Mouse (Mus musculus): ENCODE data around the gene Speer3.
"Not testable (repeated sequence)": the region's sequence is repeated elsewhere in the genome, so short reads cannot be mapped to it uniquely, and the experiment has no call there.

Gene Speer3

GRCm38 (mm10) chr5:13791319-13791718 lies at the start of gene Speer3:
Gene Speer3, plus strand, starts transcription at chr5:13791619.
- no peak for DNase-seq (ENCODE audit: low spot score)

DNA sequence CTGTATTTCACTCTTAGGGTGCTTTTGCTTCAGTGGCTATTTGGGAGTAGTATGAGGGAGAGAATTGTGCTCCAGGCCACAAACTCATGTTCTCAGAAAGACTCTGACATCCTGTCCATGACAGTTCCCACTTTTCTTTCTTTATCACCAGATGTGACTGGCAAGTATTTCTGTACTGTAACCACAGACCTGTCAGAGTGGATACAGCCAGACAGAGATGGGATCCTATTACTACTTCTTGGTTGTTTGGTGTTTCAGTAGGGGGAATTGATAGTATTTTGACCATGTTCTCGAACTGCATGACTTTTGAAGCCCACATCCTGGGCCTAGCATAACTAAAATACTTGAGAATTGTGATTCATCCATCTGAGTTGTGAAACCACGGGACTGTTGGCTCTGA lies 19.1 kb downstream of the Speer3 start:
- not testable (repeated sequence) for DNase-seq (ENCODE audit: low spot score)

DNA sequence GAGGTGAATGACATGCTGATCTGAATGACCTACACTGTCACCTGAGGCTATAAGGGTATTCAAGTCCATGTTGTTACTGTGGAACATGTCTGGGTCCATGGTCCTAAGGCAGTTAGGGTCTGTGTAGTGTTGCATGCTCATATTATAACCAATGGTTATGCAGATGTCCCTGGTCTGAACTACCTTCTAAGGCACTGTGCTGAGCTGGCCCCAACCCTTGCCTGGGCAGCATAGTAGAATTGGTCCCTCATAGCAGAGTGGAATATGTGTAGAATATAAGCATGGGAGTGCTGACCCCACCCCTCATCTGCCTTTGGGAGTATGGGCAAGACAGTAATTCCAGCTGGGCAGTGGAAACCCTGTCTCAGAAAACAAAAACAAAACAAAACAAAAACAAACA lies 33.7 kb downstream of the Speer3 start:
- DNase-seq (ENCODE audit: low spot score), result no peak

- DNase-seq (ENCODE audit: low spot score), result no peak
Observed at GRCm38 (mm10) chr5:13826708-13827107, 35.3 kb downstream of the Speer3 start.

DNA sequence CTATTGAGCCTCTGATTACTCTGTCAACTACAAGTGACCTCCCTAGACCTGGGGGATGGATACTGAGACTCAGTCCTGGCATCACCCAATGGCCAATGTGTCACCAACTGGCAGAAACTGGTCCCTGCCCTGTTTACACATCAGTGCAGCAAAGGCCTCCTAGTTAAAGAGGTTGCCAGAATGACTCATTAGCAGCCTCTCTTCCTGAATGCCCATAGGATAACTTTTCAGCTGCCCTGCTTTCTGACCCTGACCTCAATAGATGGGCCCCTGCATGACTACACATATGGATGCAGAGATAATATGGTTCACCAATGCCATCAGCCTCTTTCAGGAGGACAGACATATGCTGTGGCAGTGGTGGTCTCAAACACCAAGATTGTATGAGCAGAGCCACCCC lies 52.9 kb downstream of the Speer3 start:
- DNase-seq (ENCODE audit: low spot score), result no peak

All from embryo, embryonic 10 days (tissue).